ENCODE assay signal across 9 mouse cellular contexts in genomic region chr11:117325468-117326139, GRCm38 (mm10).
A peak's percentile ranks its signal among the peaks of the same experiment; 100 is the strongest.
DNase-seq lines count a peak whose midpoint lies in the region; ATAC-seq and TF ChIP-seq lines count a peak whose summit lies in the region.
"Had no signal": no experiment of that assay in that cellular context is flagged by ENCODE, and none has a peak within 500 bp of the region (broad histone marks: within the 10 kb centered on the region; RNA-seq: fewer than 3 reads in every experiment).

No protein-coding gene starts in this region.

- TF ChIP-seq RAD21 in MEL (IDR thresholded peaks at IDR 0.05; ENCODE audit: low read depth, low read length): no peak

- peak overlapping the region; percentile 51; the same call in 1 of the 2 replicates for H3K27ac ChIP-seq in gastrocnemius, adult 2 months
- H3K27ac ChIP-seq in MEL (ENCODE audit: control insufficient read depth, low read depth, low read length): peak overlapping the region; percentile 93
- H3K27ac ChIP-seq in limb, embryonic 14.5 days (replicated peaks; ENCODE audit: low read depth, low read length): peak overlapping the region; percentile 19; the same call in 1 of the 2 replicates
- peak overlapping the region; percentile 78 for H3K27ac ChIP-seq in small intestine, adult 2 months (ENCODE audit: insufficient read depth, low read depth, low read length)
- H3K27ac ChIP-seq: hindbrain, embryonic 15.5 days had no signal

- H3K4me2 ChIP-seq in limb, embryonic 14.5 days (replicated peaks; ENCODE audit: low read depth, low read length, severe bottlenecking): no peak overlapping the region
- H3K4me2 ChIP-seq: hindbrain, embryonic 15.5 days had no signal

- H3K4me3 ChIP-seq in gastrocnemius, adult 2 months: no peak overlapping the region
- peak overlapping the region; percentile 4 to 41 for H3K4me3 ChIP-seq in MEL (ENCODE audit: control insufficient read depth in 1 of 2, insufficient read depth in 1 of 2, low read depth in 2 of 2, low read length in 2 of 2)
- no peak overlapping the region for H3K4me3 ChIP-seq in limb, embryonic 14.5 days (replicated peaks; ENCODE audit: low read length)
- peak overlapping the region; percentile 16; the same call in 1 of the 2 replicates for H3K4me3 ChIP-seq in small intestine, adult 2 months (ENCODE audit: low read depth, low read length)
- H3K4me3 ChIP-seq: hindbrain, embryonic 15.5 days had no signal

- H3K27me3 ChIP-seq in MEL (ENCODE audit: control insufficient read depth in 1 of 2, insufficient read depth in 2 of 2, low read length in 2 of 2): no peaks in the 10 kb centered on the region
- H3K27me3 ChIP-seq in limb, embryonic 14.5 days (ENCODE audit: control insufficient read depth, insufficient read depth, low read length): no peaks in the 10 kb centered on the region
- no peaks in the 10 kb centered on the region for H3K27me3 ChIP-seq in small intestine, adult 2 months (ENCODE audit: control insufficient read depth, insufficient read depth, low read length)
- H3K27me3 ChIP-seq: hindbrain, embryonic 15.5 days had no signal

- TF ChIP-seq CTCF in gastrocnemius, adult 2 months (IDR thresholded peaks at IDR 0.05): no peak
- no peak for TF ChIP-seq CTCF in MEL (IDR thresholded peaks at IDR 0.05 in 2 of 3, conservative IDR thresholded peaks at IDR 0.05 in 1 of 3; ENCODE audit: control insufficient read depth in 1 of 3, insufficient read depth in 1 of 3, low read depth in 2 of 3, low read length in 3 of 3, poor library complexity in 1 of 3, severe bottlenecking in 1 of 3)
- TF ChIP-seq CTCF in small intestine, adult 2 months (IDR thresholded peaks at IDR 0.05; ENCODE audit: extremely low read depth, insufficient read length, insufficient replicate concordance, low read depth, low read length): no peak

- intact Hi-C loops in gastrocnemius, adult 2 months (cut with DNase I): no loop called here
- intact Hi-C loops in gastrocnemius, postnatal 14 days (cut with DNase I; ENCODE audit: low total_unique reads): no loop called here
- intact Hi-C loops in left cerebral cortex, postnatal 10 days (cut with DNase I): no loop called here

- peak in 1 of 2 experiments; percentile 62; a peak in 2 of 4 replicates for TF ChIP-seq POLR2A in MEL (IDR thresholded peaks at IDR 0.05; ENCODE audit: control insufficient read depth in 1 of 2, insufficient read depth in 1 of 2, low read depth in 1 of 2, low read length in 2 of 2, poor library complexity in 1 of 2)
- no peak for TF ChIP-seq POLR2A in limb, embryonic 14.5 days (IDR thresholded peaks at IDR 0.05; ENCODE audit: borderline replicate concordance, extremely low read depth, insufficient read depth, insufficient read length)
- no peak for TF ChIP-seq POLR2A in small intestine, adult 2 months (IDR thresholded peaks at IDR 0.05; ENCODE audit: low read depth, low read length)

- no peak for ATAC-seq in limb, embryonic 14.5 days (ENCODE audit: low FRiP score, low read depth)

- peaks cover 4% of the 10 kb centered on the region for H3K79me2 ChIP-seq in MEL (ENCODE audit: control insufficient read depth, insufficient read depth, low read length, poor library complexity)

- peaks cover 43 to 73% of the 10 kb centered on the region in 2 experiments for H3K4me1 ChIP-seq in MEL (ENCODE audit: control insufficient read depth in 1 of 2, insufficient read depth in 2 of 2, low read length in 2 of 2)
- peaks cover 67% of the 10 kb centered on the region for H3K4me1 ChIP-seq in limb, embryonic 14.5 days (ENCODE audit: control insufficient read depth, insufficient read depth, low read length)
- H3K4me1 ChIP-seq in small intestine, adult 2 months (ENCODE audit: control insufficient read depth, insufficient read depth, insufficient read length, low read length): peaks cover 58% of the 10 kb centered on the region

- TF ChIP-seq EP300 in MEL (IDR thresholded peaks at IDR 0.05; ENCODE audit: low read depth in 1 of 2, low read length in 2 of 2): peak in 1 of 2 experiments; percentile 43; a peak in 1 of 4 replicates

- H3K9me3 ChIP-seq in MEL (replicated peaks; ENCODE audit: insufficient read depth, low read length): no peaks in the 10 kb centered on the region
- no peaks in the 10 kb centered on the region for H3K9me3 ChIP-seq in limb, embryonic 14.5 days (ENCODE audit: control insufficient read depth, low read length)
- H3K9me3 ChIP-seq: hindbrain, embryonic 15.5 days had no signal

- WGBS in limb, embryonic 14.5 days: 31% methylated on average over 11 of the region's 12 CpGs
- WGBS in small intestine, adult 2 months: 48% methylated on average over 12 of the region's 12 CpGs

- DNase-seq in gastrocnemius, adult 2 months: no peak
- no peak for DNase-seq in gastrocnemius, postnatal 14 days
- peak; percentile 98 for DNase-seq in MEL (ENCODE audit: low read depth, low spot score)
- no peak for DNase-seq in limb, embryonic 14.5 days (ENCODE audit: low spot score)
- no peak for DNase-seq in gastrocnemius, adult 8-10 months (ENCODE audit: low spot score in 2 of 2)
- no peak for DNase-seq in left cerebral cortex, postnatal 10 days (ENCODE audit: extremely low spot score in 1 of 2, low spot score in 2 of 2)
- DNase-seq in left cerebral cortex, adult 8-10 months (ENCODE audit: low spot score in 2 of 2): no peak

- peaks cover 0 to 62% of the 10 kb centered on the region in 2 experiments; a peak in 2 of 4 replicates for H3K36me3 ChIP-seq in MEL (ENCODE audit: control insufficient read depth in 1 of 2, insufficient read depth in 2 of 2, low read length in 2 of 2)
- H3K36me3 ChIP-seq in limb, embryonic 14.5 days (ENCODE audit: control insufficient read depth, insufficient read depth, low read length): no peaks in the 10 kb centered on the region; the same call in 1 of the 2 replicates
- no peaks in the 10 kb centered on the region for H3K36me3 ChIP-seq in small intestine, adult 2 months (ENCODE audit: control insufficient read depth, insufficient read depth, low read length)
- H3K36me3 ChIP-seq: hindbrain, embryonic 15.5 days had no signal

- peak overlapping the region; percentile 63 for H3K9ac ChIP-seq in MEL (ENCODE audit: control insufficient read depth, low read depth, low read length, poor library complexity, severe bottlenecking)
- H3K9ac ChIP-seq in limb, embryonic 14.5 days (ENCODE audit: low read depth, low read length, severe bottlenecking): no peak overlapping the region
- H3K9ac ChIP-seq: hindbrain, embryonic 15.5 days had no signal

TF ChIP-seq in MEL, 35 proteins besides CTCF, POLR2A, EP300 and RAD21 (continues in another document):
- TF ChIP-seq MAZ (IDR thresholded peaks at IDR 0.05; ENCODE audit: low read depth, low read length): peak; percentile 92
- TF ChIP-seq USF2 (IDR thresholded peaks at IDR 0.05; ENCODE audit: borderline replicate concordance in 1 of 2, insufficient read depth in 1 of 2, low read depth in 1 of 2, low read length in 2 of 2): no peak
- no peak; the same call in 1 of the 2 replicates for TF ChIP-seq BHLHE40 (IDR thresholded peaks at IDR 0.05; ENCODE audit: borderline replicate concordance, low read depth, low read length)
- TF ChIP-seq MYB (IDR thresholded peaks at IDR 0.05; ENCODE audit: low read depth, low read length): no peak
- no peak for TF ChIP-seq UBTF (IDR thresholded peaks at IDR 0.05; ENCODE audit: borderline replicate concordance, insufficient read depth, low read depth, low read length)
- TF ChIP-seq NRF1 (IDR thresholded peaks at IDR 0.05; ENCODE audit: insufficient read depth, low read depth, low read length, poor library complexity, severe bottlenecking): no peak
- peak; percentile 74 for TF ChIP-seq MXI1 (IDR thresholded peaks at IDR 0.05; ENCODE audit: low read depth, low read length)
- TF ChIP-seq POLR2AphosphoS2 (IDR thresholded peaks at IDR 0.05; ENCODE audit: low read length): peak; percentile 62; the same call in 1 of the 2 replicates
- no peak for TF ChIP-seq POLR2AphosphoS5 (IDR thresholded peaks at IDR 0.05; ENCODE audit: borderline replicate concordance, low read depth, low read length)
- TF ChIP-seq TCF12 (IDR thresholded peaks at IDR 0.05; ENCODE audit: low read depth, low read length): no peak
- TF ChIP-seq ZC3H11A (IDR thresholded peaks at IDR 0.05; ENCODE audit: low read depth, low read length): no peak
- TF ChIP-seq GABPA (IDR thresholded peaks at IDR 0.05; ENCODE audit: low read depth, low read length): no peak
- peak; percentile 45; the same call in 1 of the 2 replicates for TF ChIP-seq NELFE (IDR thresholded peaks at IDR 0.05; ENCODE audit: low read depth, low read length)
- TF ChIP-seq USF1 (IDR thresholded peaks at IDR 0.05; ENCODE audit: low read depth, low read length): no peak; the same call in 1 of the 2 replicates
- TF ChIP-seq ZKSCAN1 (IDR thresholded peaks at IDR 0.05; ENCODE audit: low read depth, low read length): 0 out of 2 replicates have a peak, but pooled peaks have one; percentile 25
- peak; percentile 57; the same call in 1 of the 2 replicates for TF ChIP-seq MAFK (IDR thresholded peaks at IDR 0.05; ENCODE audit: borderline replicate concordance, low read depth, low read length)
- peak; percentile 45; the same call in 1 of the 2 replicates for TF ChIP-seq TBP (IDR thresholded peaks at IDR 0.05; ENCODE audit: low read depth, low read length)
- TF ChIP-seq MEF2A (IDR thresholded peaks at IDR 0.05; ENCODE audit: extremely low read depth, insufficient replicate concordance, low read depth, low read length, poor library complexity, severe bottlenecking): no peak
- TF ChIP-seq GATA1 (IDR thresholded peaks at IDR 0.05; ENCODE audit: low read depth, low read length): 0 out of 2 replicates have a peak, but pooled peaks have one; percentile 33
- peak; percentile 57; the same call in 1 of the 2 replicates for TF ChIP-seq HCFC1 (IDR thresholded peaks at IDR 0.05; ENCODE audit: low read depth, low read length)
- TF ChIP-seq CHD1 (IDR thresholded peaks at IDR 0.05; ENCODE audit: low read depth, low read length): no peak
- no peak for TF ChIP-seq E2F4 (IDR thresholded peaks at IDR 0.05; ENCODE audit: borderline replicate concordance, low read depth, low read length)
- 0 out of 2 replicates have a peak, but pooled peaks have one; percentile 25 for TF ChIP-seq RCOR1 (IDR thresholded peaks at IDR 0.05; ENCODE audit: low read depth, low read length)
- TF ChIP-seq MAX (IDR thresholded peaks at IDR 0.05; ENCODE audit: low read length): peak; percentile 89
- TF ChIP-seq ZNF384 (IDR thresholded peaks at IDR 0.05; ENCODE audit: low read depth, low read length): no peak
- TF ChIP-seq ELF1 (IDR thresholded peaks at IDR 0.05; ENCODE audit: low read depth, low read length): peak; percentile 66
- peak; percentile 34; the same call in 1 of the 2 replicates for TF ChIP-seq ZMIZ1 (IDR thresholded peaks at IDR 0.05; ENCODE audit: low read depth, low read length)
- TF ChIP-seq MYC (IDR thresholded peaks at IDR 0.05; ENCODE audit: low read depth, low read length): peak; percentile 84; the same call in 1 of the 2 replicates
- no peak for TF ChIP-seq JUND (IDR thresholded peaks at IDR 0.05; ENCODE audit: low read depth, low read length)
- no peak for TF ChIP-seq KAT2A (conservative IDR thresholded peaks at IDR 0.05; ENCODE audit: low read depth, low read length)

Comparison
In these comparisons a context has a peak if more than half of its experiments do, and no peak if none do; other contexts are left out.
1. H3K27ac ChIP-seq: peak in every context shown above with its lines; median percentile 93 in MEL; 78 in small intestine, adult 2 months; 51 in gastrocnemius, adult 2 months; 19 in limb, embryonic 14.5 days.
2. H3K4me3 ChIP-seq: peak in MEL (2 of 2) and small intestine, adult 2 months (single experiment); none in gastrocnemius, adult 2 months (single experiment) and limb, embryonic 14.5 days (single experiment).